Mouse (Mus musculus): ENCODE measurements around the gene Fam208a.

Fam208a gene

DNA sequence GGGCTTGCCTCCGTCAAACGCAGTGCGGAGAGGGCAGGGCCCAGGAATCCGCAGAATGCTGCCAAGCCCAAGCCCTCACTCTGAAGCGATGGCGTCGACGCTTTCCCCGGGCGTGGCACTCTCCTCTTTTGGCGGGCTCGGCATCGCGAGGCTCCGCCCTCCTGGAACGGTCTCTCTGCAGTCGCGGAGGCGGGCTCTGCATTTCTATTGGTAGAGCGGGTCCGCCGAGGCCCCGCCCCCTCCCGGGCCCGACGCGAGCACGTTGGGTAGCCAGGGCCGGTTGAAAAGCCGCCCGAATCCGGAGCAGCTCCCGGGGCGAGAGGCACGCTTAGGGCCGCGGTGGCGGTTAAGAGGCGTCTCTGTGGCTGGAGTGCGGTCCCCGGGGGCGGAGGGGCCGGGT lies at the start of gene Fam208a:
Gene Fam208a, plus strand, starts transcription at position 262 of the 400 bp plus-strand sequence.
- peak; percentile 95 for DNase-seq

DNA sequence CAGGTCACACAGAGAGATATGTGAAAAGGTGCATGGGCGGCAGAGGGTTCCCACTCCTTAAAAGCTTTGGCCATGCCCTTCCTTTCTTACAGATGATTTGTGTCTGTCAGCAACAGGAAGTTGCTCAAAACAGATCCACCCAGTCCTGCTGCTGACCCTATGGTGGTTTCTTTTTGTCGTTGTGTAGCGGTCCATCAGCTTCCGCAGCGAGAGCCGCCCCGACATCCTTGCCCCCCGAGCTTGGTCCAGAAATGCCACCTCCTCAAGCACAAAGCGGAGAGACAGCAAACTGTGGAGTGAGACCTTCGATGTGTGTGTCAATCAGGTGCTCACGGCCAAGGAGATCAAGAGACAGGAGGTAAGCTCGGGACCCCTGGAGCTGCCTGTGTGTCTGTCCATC lies 49.2 kb upstream of the Fam208a start:
- DNase-seq = peak; percentile 41

DNA sequence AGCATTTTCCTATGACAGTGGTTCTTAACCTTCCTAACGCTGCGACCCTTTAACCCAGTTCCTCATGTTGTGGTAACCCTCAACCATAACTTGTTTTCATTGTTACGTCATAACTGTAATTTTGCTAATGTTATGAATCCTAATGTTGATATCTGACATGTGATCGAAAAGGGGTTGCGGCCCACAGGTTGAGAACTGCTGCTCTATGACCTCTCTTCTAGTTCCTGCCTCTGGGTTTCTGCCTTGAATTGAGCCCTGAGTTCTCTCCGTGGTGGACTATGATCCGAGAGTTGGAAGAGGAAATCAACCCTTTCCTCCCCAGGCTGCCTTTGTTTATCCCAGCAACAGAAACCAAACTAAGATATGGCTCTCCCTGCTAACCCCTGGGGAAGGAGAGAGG lies 47.2 kb upstream of the Fam208a start:
- DNase-seq = no peak

DNA sequence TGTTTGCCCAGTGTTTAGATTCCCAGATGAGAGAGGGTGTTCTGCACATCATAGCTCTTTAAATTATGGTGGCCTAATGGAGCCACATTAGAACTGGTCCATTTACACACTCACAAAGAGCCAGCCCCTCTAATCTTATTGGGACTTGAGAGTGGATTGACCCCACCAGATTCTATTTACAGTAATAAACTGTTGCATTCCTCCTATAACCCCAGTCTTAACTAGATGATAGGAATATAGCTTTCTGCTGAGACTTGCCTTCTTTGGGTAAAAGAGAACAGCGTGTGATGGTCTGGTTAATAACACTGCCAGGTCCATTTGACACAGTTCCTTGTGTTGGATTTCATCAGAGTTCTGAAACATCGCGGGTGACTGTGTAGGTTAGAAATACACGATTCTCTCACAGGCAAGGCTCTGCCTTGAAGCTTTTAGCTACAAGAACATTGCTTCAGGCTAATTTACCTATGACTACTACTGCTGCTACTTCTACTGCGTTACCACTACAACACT lies 45.3 kb upstream of the Fam208a start:
- no peak for DNase-seq

DNA sequence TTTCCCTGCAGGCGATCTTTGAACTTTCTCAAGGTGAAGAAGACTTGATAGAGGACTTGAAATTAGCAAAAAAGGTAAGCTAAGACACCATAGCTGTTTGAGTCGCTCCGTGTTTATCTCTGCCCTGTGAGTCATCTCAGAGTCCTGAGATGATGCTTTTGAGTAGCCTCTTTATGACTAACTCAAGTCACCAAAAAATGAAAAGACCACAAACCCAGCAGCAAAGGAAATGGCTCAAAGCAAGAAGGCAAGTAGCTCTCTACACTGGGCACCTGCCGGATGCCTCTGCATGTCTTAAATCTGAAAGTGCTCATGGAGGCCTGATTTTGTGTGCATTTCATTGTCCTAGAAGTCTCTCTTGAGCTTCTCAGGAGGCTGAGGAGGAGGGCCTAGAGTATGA lies 44.5 kb upstream of the Fam208a start:
- DNase-seq = no peak

DNA sequence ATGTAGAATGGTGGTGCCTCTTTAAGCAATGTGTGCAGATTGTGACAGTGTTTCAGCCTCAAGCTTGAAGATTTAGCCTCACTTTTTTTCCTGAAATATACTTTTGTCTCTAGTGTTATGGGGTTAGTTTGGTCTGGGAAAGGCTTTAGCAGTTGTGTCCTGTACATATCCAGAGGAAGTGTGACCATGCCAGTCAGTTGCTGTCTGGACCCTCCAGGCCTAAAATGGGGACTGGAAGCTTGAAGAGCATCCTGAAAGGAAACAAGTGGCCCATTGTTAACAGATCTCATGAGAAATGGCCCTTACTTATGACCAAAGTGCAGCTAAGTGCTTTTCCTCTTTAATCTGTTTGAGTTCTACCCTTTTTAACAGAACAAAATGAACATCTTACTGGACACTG lies 40.0 kb upstream of the Fam208a start:
- DNase-seq = no peak

DNA sequence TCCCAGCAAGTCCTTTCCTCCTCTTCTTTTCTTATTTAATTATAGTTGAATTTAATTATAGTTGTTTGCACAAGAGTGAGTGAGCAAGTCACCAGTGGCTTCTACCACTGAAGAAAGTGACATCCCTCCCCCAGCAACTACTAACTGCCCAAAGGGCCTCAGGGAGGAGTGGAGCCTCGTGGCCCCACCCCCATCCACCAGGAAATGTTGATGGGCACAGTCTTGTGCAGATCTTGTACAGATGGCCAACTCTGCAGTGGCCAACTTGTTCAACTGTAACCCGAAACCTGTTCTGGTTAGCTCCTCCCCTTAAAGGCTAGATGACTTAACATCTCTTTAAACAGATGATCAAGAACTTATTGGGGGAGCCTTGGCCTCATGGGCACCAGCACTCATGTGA lies 38.9 kb upstream of the Fam208a start:
- DNase-seq = no peak

DNA sequence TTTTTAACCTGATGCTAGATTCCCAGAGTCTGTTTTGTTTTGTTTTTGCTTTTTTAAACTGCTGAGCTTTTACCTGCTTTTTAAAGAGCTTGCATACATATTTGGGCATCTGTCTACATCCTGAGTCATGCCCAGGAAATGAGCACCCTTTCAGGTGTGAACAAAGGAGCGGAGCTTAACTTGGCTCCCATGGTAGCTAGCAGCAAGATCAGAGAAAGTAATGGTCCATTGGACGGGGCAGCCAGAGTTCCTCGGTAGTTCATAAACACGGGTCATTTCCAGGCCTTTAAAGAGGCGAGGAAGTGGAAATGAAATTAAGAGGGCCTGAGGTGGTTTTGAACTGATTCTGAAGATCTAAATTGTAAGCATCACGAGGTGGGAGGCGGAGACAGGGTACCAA lies 38.0 kb upstream of the Fam208a start:
- DNase-seq = no peak

DNA sequence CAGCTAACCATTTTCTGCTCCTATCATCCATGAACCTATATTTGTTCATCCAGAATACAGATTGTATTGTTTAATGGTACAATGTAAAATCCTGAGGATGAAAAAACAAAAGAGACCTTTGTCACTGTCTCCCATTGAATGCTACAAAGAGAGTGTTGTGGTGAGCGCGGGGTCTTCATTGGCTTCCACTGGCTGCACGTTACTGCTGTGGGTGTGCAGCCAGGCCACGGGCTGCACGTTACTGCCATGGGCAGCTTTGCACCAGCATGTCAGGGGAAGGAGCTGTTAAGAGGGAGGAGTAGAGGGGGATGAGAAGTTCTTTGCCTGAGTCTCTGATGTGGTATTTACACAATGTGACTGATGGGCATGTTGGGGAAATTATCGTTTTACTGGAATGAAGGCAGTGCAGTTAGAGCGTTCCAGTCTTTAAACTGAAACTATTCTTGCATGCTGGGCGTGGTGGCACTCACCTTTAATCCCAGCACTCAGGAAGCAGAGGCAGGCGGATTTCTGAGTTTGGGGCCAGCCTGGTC lies 36.8 kb upstream of the Fam208a start:
- DNase-seq = no peak

DNA sequence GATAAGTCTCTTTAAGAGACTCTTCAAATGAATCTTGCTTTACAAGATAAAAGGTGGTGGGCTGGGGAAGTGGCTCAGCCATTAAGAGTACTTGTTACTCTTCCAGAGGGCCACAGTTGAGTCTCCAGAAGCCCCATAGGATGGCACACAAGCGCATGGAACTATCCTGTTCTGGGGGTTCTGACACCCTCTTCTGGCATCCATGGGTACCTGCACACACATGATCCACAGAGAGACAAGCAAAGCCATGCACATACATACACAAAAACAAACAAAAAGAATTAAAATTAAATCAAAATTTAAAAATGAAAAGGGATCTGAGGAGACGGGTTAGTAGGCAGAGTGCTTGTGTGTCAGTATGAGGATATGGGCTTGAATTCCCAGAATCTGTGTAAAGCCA lies 36.0 kb upstream of the Fam208a start:
- DNase-seq = no peak

DNA sequence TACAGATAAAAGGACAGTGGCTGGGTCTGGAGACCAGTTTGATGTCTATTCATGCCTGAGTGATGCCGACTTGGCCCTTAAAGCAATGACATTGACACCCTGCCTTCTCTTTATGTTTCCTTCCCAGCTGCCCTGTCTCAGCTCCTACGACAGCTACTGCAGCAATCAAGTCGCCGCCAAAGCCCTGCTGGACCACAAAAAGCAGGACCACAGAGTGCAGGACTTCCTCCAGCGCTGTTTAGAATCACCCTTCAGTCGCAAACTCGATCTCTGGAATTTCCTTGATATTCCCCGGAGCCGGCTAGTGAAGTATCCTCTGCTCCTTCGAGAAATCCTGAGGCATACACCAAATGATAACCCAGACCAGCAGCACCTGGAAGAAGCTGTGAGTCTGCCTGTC lies 34.8 kb upstream of the Fam208a start:
- DNase-seq = no peak

DNA sequence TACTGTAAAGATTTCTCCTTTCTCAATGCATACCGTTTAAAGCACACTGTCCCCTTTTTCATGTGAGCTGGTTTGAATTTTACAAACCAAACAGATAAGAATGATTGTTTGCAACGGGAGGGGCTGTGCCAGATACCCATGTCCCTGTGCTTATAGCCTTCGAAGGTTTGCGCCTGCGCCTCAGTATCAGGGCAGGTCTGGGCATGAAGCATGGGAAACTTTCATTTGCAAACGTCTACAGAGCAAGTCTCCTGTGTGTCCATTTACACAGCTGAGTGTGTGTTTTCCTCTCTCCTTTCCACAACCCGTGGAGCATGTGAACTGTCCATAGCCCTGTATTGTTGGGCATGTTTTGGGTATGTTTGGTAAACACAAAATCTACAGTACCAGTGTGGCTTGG lies 32.2 kb upstream of the Fam208a start:
- no peak for DNase-seq

DNA sequence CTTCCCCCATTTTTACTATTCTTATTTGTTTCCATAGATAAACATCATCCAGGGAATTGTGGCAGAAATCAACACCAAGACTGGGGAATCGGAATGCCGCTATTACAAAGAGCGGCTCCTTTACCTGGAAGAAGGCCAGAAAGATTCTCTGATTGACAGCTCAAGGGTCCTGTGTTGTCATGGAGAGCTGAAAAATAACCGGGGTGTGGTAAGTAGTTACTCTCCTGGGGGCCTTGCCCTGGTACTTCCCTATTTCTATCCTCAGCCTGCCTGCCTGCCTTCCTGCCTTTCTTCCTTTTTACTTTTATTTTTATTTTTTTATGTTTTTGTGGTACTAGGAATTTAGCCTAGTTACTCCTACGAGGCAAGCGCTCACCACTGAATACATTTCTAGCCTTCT lies 31.1 kb upstream of the Fam208a start:
- DNase-seq = no peak

DNA sequence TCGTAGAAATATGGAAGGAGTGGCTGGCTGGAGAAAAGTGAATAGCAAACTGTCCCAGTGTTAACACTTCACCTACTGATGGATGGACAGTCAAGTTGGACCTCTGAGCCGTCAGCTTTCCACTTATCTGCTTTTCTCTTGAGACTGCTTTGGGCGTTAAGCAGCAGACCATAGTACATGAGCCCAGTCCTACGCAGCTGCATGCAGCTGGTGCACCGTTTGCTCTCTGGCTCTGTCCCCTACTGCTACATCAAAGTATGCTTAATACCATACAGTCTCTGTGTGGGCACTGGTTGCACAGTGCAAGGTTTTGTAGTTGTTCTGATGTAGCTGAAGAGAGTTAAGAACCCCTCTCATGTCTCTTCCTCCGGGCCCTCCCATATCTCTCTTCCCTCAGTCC lies 28.1 kb upstream of the Fam208a start:
- no peak for DNase-seq

DNA sequence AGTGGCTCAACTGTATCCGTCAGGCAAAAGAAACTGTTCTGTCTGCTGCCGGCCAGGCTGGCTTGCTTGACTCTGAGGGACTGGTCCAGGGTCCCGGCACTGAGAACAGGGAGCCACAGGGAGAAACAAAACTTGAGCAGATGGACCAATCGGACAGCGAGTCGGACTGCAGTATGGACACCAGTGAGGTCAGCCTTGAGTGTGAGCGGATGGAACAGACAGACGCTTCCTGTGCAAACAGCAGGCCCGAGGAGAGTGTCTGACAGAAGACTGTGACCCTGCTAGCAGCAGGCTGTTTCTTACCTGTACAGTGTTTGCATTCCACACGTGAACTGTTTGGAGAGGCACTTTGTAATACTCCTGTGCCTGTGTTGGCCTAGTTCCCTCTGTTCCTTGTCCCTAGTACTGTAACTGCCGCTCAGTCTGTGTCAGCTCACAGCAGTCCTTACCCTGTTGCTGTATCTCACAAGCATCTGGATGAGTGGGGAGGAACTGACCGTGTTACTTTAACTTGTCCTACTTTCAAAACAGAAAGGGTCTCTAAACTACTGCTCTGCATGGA lies 26.8 kb upstream of the Fam208a start:
- peak; percentile 33 for DNase-seq

DNA sequence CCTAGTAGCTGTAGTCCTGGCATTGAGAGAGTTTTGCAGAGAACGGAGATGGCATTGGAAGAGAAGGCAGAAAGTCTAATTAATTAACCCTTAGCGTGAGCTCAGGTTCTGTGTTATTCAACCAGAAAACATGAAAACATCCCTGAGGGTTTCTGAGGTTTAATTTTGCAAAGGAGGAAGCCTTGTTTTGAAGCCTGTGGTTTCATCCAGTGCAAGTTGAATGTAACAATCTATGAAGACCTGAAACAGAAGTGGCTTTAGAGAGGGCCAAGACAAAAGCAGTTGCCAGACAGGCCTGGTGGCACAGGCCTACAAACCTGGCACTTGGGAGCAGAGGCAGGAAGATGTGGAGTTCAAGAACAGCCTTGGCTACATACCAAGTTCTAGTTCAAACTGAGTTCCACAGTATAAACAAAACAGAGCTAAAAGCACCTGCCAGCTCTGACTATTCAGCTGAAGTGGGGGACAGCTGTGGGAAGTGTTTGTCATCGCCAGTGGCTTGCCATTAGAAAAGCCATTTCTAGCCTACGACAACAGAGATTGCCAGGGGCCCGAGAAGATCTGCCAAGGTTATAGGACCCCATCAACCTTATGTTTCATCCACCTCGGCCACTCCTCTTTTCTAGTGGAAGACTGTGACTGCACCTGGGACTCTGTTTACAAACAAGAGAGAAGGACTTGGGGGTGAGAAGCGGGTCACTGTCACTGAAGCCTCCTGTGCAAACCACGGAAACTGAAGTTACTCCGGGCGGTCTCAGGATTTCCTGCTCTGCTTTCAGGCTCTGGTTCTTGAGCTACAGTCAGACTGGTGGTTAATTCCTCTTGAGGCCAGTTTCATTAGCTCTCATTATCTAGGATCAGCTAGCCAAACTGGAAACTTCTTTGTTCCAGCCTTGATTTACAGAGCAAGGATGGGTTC lies 26.0 kb upstream of the Fam208a start:
- peak; percentile 33 for DNase-seq

DNA sequence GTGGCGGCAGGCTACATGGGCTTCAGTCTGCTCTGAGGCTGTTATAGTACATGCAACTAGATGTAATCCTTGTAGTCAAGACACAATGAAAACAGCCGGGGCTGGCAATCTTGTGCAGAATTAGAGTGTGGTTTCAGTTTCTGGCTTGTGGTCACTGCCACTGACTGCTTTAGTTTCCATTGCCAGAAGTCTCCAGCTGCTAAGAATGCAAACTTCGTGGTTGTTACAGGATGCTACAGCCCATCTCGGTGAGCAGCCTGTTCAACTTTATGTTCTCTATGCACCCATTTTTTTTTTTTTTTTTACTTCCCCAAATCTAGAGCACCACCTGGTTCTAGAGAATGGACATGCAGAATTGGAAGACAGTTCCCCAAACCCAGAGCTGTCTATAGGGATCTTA lies 23.2 kb upstream of the Fam208a start:
- DNase-seq = no peak

DNA sequence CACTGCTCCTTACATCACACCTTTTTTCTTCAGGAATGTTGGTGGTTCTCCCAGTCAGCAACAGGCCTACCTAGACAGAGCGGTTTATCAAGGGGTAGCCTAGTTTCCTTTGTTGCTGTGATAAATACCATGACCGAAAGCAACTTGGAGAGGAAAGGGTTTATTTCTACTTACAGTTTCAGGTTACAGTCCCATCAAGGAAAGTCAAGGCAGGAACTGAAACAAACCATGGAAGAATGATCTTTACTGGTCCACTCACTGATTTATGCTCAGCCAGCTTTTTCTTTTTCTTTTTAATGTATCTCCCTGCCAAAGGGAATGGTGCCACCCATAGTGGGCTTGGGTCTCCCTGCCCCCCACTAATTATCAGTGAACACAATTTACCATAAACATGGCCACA lies 22.7 kb upstream of the Fam208a start:
- no peak for DNase-seq

DNA sequence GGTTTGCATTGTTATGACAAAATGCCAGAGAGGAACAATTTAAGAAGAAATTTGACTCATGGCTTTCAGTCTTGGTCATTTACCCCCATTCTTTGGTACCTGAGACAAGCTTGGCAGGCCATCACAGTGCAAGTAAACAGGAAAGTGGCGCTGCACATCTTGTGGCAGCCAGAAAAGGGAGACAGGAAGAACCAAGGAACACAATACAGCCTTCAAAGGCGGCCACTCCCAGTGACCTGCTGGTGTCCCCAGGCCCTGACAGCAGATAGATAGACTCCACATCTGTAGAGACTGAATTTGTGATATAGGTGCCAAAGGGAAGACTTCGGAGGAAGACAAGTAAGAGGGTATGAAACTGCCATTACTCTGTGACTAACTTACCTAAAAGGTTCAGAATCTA lies 20.4 kb upstream of the Fam208a start:
- DNase-seq = peak; percentile 42

DNA sequence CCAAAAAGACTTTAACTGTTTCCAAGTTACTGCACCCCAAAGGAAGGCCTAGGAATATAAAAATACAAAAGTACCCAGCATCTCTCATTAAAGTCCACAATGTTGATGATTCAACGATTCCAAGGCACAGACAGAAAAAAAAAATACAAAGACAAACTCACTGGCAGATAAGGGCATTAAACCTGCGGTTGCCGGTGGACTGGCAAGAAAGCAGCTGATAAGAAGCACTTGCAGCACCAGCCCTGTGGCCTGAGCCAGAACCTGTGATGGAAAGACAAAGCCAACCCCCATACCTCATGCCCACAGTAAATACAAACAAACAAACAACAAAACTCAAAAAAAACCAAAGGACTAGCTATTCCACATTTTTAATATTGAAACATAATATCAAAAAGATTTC lies 19.0 kb upstream of the Fam208a start:
- DNase-seq = no peak

DNA sequence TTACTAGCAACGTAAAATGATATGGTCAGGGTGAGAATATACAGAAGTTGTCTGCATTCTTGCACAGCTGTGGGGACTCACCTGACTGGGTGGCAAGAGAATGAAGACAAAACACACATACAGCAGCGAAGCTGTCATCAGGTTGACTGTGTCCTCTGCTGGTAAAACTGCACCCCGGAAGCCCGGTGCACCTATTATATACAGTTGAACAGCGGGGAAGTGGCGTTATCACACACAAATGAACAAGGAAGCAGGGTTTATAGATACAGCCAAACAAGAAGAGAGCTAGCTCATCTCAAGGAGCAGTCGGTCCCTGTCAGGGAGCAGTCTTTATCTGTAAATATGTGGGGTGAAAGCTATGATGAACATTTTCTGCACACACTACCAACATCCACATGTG lies 17.1 kb upstream of the Fam208a start:
- no peak for DNase-seq

DNA sequence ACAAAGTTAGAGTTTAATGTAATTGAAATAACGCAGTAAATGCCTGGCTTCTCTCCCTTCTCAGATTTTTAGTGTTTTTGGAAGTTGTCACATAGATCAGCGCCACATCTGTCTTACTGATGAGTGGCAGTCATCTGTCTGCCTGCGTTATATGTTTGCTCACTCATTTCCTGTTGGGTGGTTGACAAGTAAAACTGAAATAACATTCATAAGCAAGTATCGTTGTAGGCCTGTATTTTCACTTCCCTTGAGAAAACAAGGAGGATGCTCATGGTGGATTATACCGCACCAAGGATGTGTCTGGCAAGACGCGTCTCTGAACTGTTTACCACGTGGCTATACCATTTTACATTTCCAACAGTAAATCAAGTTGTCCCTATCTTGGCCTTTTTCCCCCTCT lies 15.9 kb upstream of the Fam208a start:
- DNase-seq = no peak

DNA sequence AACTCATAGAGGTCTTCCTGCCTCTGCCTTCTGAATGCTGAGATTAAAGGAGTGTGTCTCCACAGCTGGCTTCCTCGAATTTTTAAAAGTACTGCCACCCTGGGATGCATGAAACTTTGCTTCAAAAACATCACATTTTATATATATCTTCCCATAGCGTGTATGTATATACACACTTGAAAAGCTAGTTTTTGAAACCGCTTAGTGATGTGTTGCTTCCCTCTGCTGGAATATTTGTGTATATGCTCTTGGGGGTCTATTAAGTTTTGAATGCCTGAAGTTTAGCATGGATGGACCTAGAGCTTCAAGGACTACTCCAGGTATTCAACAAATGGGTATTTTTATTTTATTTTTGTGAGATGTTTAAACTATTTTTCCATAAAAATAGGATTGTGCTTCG lies 14.7 kb upstream of the Fam208a start:
- peak; percentile 27 for DNase-seq

DNA sequence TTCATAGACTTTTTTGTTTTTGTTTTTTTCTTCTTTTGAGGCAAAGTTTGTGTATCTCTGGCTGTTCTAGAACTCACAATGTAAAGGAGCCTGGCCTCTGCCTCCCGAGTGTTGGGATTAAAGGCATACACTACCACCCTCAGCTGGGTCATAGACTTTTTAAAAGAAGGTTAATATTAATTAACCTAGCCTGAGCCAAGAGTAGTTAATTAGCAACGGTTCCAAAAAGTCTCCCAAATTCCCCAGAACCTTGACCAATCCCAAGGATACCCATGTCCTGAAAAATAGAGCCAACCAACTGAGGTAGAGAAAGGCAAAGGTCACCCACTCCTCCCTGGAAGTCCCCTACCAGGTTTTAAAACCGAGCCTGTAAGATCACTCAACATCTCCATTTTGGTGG lies 7.8 kb upstream of the Fam208a start:
- DNase-seq = no peak

Data from lung, postnatal 14 days (tissue).